Mouse (Mus musculus) heart, adult 2 months (tissue): ENCODE results near the gene Spo11. TPM values are rescaled to one million over a fixed set of nuclear protein-coding genes. Genes with fewer than 3 reads are reported as not detected.
A peak's percentile ranks its signal among the peaks of the same experiment; 100 is the strongest.

Experiments used
- DNase-seq, 2 experiments: peaks; one replicate each; pipeline ENCODE4 v3.0.0; 2021
- H3K27ac ChIP-seq: fragments of 200-600 bp; 2 replicates; pipeline ENCODE4 v1.8.1; 2022
- H3K27me3 ChIP-seq: fragments of 200-500 bp; 2 replicates; pipeline ENCODE4 v1.6.1; 2012; ENCODE audit warnings: mild to moderate bottlenecking, low read length, inconsistent platforms, mixed read lengths; ENCODE audit not compliant: control insufficient read depth, insufficient read depth
- H3K36me3 ChIP-seq: fragments of 200-500 bp; 2 replicates; pipeline ENCODE4 v1.6.1; 2012; ENCODE audit warnings: low read length, inconsistent platforms; ENCODE audit not compliant: control insufficient read depth, insufficient read depth
- H3K4me1 ChIP-seq: fragments of 200-500 bp; 2 replicates; pipeline ENCODE4 v1.6.1; 2011; ENCODE audit warnings: low read length; ENCODE audit not compliant: control insufficient read depth, insufficient read depth
- H3K4me3 ChIP-seq: fragments of 200-600 bp; 2 replicates; pipeline ENCODE4 v1.8.1; 2022
- H3K79me2 ChIP-seq: fragments of 200-500 bp; replicated peaks from 2 replicates; pipeline ENCODE4 v1.6.1; 2012; ENCODE audit warnings: mild to moderate bottlenecking, inconsistent platforms, low read length, moderate library complexity, mixed read lengths; ENCODE audit not compliant: control insufficient read depth, insufficient read depth
- H3K9ac ChIP-seq: fragments of 200-500 bp; 2 replicates; pipeline ENCODE4 v1.6.1; 2012; ENCODE audit warnings: low read depth, mild to moderate bottlenecking, control low read depth, inconsistent platforms, low read length, mixed read lengths
- CTCF ChIP-seq: fragments of 200-600 bp; IDR thresholded peaks from 2 replicates; pipeline ENCODE4 v1.8.1; 2022; ENCODE audit warnings: antibody characterized with exemption, mild to moderate bottlenecking, moderate library complexity
- EP300 ChIP-seq: fragments of 200-500 bp; IDR thresholded peaks from 2 replicates; pipeline ENCODE4 v1.6.1; 2011; ENCODE audit warnings: low read depth, low read length, control low read depth; ENCODE audit not compliant: insufficient read depth
- POLR2A ChIP-seq: fragments of 200-500 bp; IDR thresholded peaks from 2 replicates; pipeline ENCODE4 v1.6.1; 2011; ENCODE audit warnings: mild to moderate bottlenecking, low read depth, low read length, control low read depth; ENCODE audit not compliant: insufficient read depth
- WGBS: fragments of 180-500 bp; shearing (Covaris S2); methylation state at CpG from one replicate; pipeline ENCODE4 v1.1.7; 2018; 5-methylcytosine and 5-hydroxymethylcytosine counted together
- intact Hi-C: fragments of 180-260 bp; cut with DNase I; formaldehyde crosslinking; loops from one replicate; pipeline ENCODE4 v1.15.1; 2025
- polyA plus RNA-seq: library from polyadenylated mRNA; depleted of rRNA; stranded (reverse); fragments of >200 nt; gene quantifications from 2 replicates; pipeline ENCODE4 v1.2.3, GENCODE M21; 2012
- total RNA-seq, 2 experiments: library from RNA; stranded (reverse); gene quantifications; 2 replicates each; pipeline ENCODE4 v1.2.3; 2021

Gene Spo11
- total and polyA plus RNA-seq, 3 experiments: 0.14 TPM; not detected in 2

DNA sequence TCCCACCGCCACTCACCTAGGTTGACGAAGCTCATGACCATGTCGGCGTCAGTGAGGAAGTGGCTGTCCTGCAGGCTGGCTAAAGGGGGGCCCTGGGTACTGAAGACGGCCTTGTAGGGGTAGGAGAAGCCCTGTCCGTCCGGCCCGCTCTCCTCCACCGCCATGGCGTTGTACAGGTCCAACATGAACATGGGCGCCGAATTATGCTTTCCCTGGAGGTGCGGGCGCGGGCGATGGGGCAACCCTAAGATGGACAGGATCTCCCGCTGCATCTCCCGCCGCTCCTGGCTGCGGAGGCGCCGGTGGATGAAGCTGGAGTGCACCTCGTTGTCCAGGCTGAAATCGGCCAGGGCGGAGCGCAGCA lies 37.9 kb upstream of the Spo11 start:
- Histone ChIP-seq H3K4me1 (no peaks in the 10 kb centered on the region), H3K27me3 (peaks cover 8% of the 10 kb centered on the region), H3K79me2 (no peaks in the 10 kb centered on the region), H3K9ac (no peak overlapping the region), H3K36me3 (no peaks in the 10 kb centered on the region), H3K27ac (no peak overlapping the region), H3K4me3 (peak overlapping the region; percentile 49)
- under 1% methylated on average over 26 of the region's 26 CpGs for WGBS
- TF ChIP-seq EP300 (no peak), POLR2A (no peak), CTCF (no peak)
- DNase-seq: no peak
- intact Hi-C loops: loop anchor here (2.0 kb wide), 1 partner anchor 109 kb away; no protein-coding TSS in a partner anchor

DNA sequence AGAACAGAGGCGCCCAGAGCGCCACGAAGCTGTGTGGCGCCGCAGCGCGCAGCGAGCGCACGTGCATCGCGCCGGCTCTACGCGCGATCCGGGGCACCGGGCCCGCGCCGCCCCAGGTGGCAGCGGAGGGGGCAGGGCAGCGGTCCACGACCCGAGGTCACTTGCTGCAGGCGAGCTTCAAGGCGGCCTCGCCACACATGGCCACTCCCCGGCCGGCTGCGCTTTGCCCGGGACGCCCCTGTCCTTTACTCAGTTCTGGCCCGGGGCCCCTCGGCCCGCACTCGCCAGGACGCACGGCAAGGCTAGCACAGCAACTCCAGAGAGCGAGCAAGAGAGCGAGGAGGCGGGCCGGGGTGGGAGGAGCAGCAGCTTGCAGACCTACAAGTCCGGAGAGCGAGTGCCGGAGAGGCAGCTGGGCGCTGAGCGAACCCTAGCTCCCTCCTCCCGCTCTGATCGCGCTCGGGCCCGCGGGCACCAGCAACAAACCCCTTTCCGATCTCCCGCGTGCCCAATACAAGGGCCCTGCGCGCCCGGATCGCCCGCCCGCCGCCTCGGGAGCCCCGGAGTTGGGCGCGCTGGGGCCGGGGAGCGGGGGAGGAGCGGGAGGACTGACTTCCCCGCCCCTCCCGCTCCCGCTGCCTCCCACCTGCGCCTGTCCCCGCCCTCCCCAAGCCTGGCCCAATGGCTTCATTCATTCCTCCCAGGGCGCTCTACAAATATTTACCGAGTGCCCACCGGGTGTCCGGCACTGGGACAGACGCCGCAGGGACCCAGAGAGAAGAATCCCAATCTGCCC lies 37.3 kb upstream of the Spo11 start, which contains the start of gene Bmp7:
TSS of gene Bmp7 (minus strand) at position 319 of the 796 bp plus-strand sequence.
- Histone ChIP-seq H3K4me3 (peak within 1 kb of the TSS; percentile 49), H3K79me2 (no peaks in the 10 kb centered on the region), H3K27ac (no peak within 1 kb of the TSS), H3K36me3 (no peaks in the 10 kb centered on the region), H3K4me1 (no peaks in the 10 kb centered on the region), H3K27me3 (peaks cover 6% of the 10 kb centered on the region), H3K9ac (no peak within 1 kb of the TSS)
- under 1% methylated on average over 74 of the region's 82 CpGs for WGBS
- TF ChIP-seq CTCF (no peak), EP300 (no peak), POLR2A (no peak)
- DNase-seq: peak; percentile 47 to 63
- intact Hi-C loops: loop anchor here (2.0 kb wide), 1 partner anchor 109 kb away; no protein-coding TSS in a partner anchor

DNA sequence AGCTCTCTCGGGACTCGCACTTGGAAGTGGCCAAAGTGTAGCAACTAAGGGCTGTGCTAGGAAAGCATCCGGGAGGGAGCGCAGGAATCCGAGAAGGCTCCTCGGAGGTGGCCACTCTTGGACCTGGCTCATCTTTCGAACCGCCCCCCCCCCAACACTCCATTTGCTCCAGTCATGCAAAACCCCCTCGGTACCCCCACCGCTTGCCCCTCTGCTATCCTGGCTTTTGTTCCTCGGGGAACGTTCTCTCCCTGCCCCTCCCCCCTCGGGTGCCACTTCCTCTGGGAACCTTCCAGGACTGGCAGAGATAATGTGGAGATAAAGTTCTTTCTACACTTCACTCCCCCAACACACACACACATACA lies 36.7 kb upstream of the Spo11 start:
- no peaks in the 10 kb centered on the region for H3K79me2 ChIP-seq
- no peak for DNase-seq
- no peak overlapping the region for H3K9ac ChIP-seq
- H3K27me3 ChIP-seq: peaks cover 5% of the 10 kb centered on the region; the same call in 1 of the 2 replicates
- intact Hi-C loops: loop anchor here (2.0 kb wide), 1 partner anchor 110 kb away; no protein-coding TSS in a partner anchor
- no peak overlapping the region for H3K27ac ChIP-seq
- no peaks in the 10 kb centered on the region for H3K36me3 ChIP-seq
- WGBS: under 1% methylated on average over 13 of the region's 13 CpGs
- H3K4me1 ChIP-seq: no peaks in the 10 kb centered on the region
- peak overlapping the region; percentile 49 for H3K4me3 ChIP-seq
- TF ChIP-seq CTCF (no peak), EP300 (no peak), POLR2A (no peak)

DNA sequence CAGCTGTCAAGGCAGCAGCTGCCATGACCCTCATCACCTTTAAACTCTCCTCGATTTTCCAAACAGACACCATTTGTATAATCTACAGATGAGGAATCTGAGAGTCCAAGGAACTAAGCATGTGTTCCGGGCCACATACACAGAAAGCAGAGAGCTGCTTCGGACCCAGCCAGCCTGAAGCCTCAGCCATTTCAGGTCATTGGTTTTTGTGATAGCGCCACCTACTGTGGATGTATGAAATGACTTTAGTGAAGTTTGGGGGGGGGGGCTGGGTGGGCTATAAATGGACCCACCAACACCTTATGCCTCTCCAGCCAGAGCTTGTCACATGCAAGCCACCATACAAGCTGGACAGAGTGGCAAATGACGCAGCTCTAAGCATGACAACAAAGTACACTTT lies 28.4 kb upstream of the Spo11 start:
- no peaks in the 10 kb centered on the region for H3K36me3 ChIP-seq
- DNase-seq: no peak
- no peak overlapping the region for H3K9ac ChIP-seq
- H3K4me1 ChIP-seq: no peaks in the 10 kb centered on the region
- H3K4me3 ChIP-seq: no peak overlapping the region
- no peaks in the 10 kb centered on the region for H3K27me3 ChIP-seq
- TF ChIP-seq POLR2A (no peak), CTCF (peak; percentile 40)
- H3K79me2 ChIP-seq: no peaks in the 10 kb centered on the region
- intact Hi-C loops: no loop called here
- no peak overlapping the region for H3K27ac ChIP-seq
- WGBS: 37% methylated on average over 5 of the region's 5 CpGs

DNA sequence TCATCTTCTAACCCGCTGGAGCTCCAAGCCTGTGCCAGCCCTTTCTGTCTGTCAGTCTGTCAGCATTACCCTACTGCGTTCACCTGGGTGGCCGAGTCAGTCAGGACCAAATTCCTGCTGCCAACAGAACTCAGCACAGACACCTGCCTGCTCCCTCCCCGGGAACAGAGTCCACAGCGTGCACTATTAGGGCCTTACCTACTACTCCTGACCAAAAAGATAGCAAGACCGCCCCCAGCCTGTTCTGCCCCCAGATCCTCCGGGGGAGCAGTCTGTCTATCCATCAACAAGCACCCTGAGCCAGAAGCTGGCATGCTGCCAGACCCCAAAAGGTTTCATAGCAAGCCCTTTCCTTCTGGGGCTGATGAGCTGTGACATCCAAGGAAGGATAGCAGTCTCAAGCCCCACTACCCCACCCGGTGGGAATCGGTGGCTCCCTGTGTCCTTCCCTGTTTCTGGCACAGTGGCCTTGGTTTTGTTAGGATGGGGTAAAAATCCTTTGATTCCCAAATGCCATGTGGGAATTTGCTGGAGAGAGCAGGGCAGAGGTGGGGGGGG lies 27.3 kb upstream of the Spo11 start:
- TF ChIP-seq POLR2A: no peak
- intact Hi-C loops: no loop called here
- Histone ChIP-seq H3K4me3 (no peak overlapping the region), H3K27ac (no peak overlapping the region), H3K4me1 (no peaks in the 10 kb centered on the region), H3K36me3 (no peaks in the 10 kb centered on the region), H3K79me2 (no peaks in the 10 kb centered on the region), H3K27me3 (no peaks in the 10 kb centered on the region), H3K9ac (no peak overlapping the region)
- DNase-seq: no peak
- WGBS: 68% methylated on average over 9 of the region's 9 CpGs

DNA sequence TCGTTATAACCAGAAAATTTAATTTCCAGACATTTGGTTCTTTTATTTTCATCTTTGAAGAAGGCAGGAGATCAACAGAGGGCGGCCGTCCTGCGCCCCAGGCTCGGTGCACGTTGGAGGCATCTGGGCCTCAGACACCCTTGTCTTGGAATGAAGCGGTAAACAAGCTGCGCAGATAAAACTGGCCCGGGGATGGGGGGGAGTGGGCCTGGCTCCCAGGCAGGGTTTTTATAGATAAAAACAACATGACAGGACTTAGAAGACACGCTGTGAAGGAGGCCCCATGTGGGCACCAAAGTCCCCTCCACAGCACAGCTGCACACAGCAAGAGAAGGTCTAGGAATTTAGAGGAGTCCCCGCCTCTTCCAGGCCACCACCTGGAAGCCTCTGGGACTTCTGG lies 26.8 kb upstream of the Spo11 start:
- H3K9ac ChIP-seq: no peak overlapping the region
- 43% methylated on average over 11 of the region's 11 CpGs for WGBS
- intact Hi-C loops: no loop called here
- no peaks in the 10 kb centered on the region for H3K36me3 ChIP-seq
- no peak for DNase-seq
- TF ChIP-seq CTCF (no peak), POLR2A (no peak), EP300 (no peak)
- H3K27ac ChIP-seq: no peak overlapping the region
- no peak overlapping the region for H3K4me3 ChIP-seq
- no peaks in the 10 kb centered on the region for H3K27me3 ChIP-seq
- no peaks in the 10 kb centered on the region for H3K4me1 ChIP-seq
- no peaks in the 10 kb centered on the region for H3K79me2 ChIP-seq
